Mouse (Mus musculus) heart, embryonic 15.5 days (tissue): ENCODE data around the gene Ugt1a2. TPM values are rescaled to one million over a fixed set of nuclear protein-coding genes. Genes with fewer than 3 reads are reported as not detected.
"Not testable (repeated sequence)": the region's sequence is repeated elsewhere in the genome, so short reads cannot be mapped to it uniquely, and the experiment has no call there.

Experiments
- ATAC-seq: fragments of 200-750 bp; cut with Nextera tagmentation; replicated peaks from 2 replicates; pipeline ENCODE4 v1.8.0; 2017; ENCODE audit warnings: low read depth, moderate TSS enrichment; ENCODE audit not compliant: insufficient number of reproducible peaks, insufficient read depth, low FRiP score
- H3K27ac ChIP-seq: fragments of 300-500 bp; sonication (generic); 2 replicates; pipeline ENCODE4 v1.5.1; 2015; ENCODE audit warnings: mild to moderate bottlenecking, inconsistent platforms
- H3K27me3 ChIP-seq: fragments of 300-500 bp; sonication (generic); 2 replicates; pipeline ENCODE4 v1.6.1; 2015; ENCODE audit warnings: inconsistent platforms
- H3K36me3 ChIP-seq: fragments of 300-500 bp; sonication (generic); 2 replicates; pipeline ENCODE4 v1.6.1; 2015; ENCODE audit warnings: mild to moderate bottlenecking, inconsistent platforms
- H3K4me1 ChIP-seq: fragments of 300-500 bp; sonication (generic); replicated peaks from 2 replicates; pipeline ENCODE4 v1.6.1; 2015; ENCODE audit warnings: inconsistent platforms
- H3K4me2 ChIP-seq: fragments of 300-500 bp; sonication (generic); 2 replicates; pipeline ENCODE4 v1.6.1; 2015; ENCODE audit warnings: inconsistent platforms, mild to moderate bottlenecking, moderate library complexity
- H3K4me3 ChIP-seq: fragments of 300-500 bp; sonication (generic); 2 replicates; pipeline ENCODE4 v1.5.1; 2015; ENCODE audit warnings: mild to moderate bottlenecking, inconsistent platforms
- H3K9ac ChIP-seq: fragments of 300-500 bp; sonication (generic); 2 replicates; pipeline ENCODE4 v1.6.1; 2015; ENCODE audit warnings: mild to moderate bottlenecking, inconsistent platforms
- H3K9me3 ChIP-seq: fragments of 300-500 bp; sonication (generic); replicated peaks from 2 replicates; pipeline ENCODE4 v1.6.1; 2016; ENCODE audit warnings: inconsistent platforms
- WGBS: fragments of 180-500 bp; shearing (Covaris S2); methylation state at CpG from one replicate; pipeline ENCODE4 v1.1.7; 2015; ENCODE audit warnings: mixed read lengths; 5-methylcytosine and 5-hydroxymethylcytosine counted together
- polyA plus RNA-seq: library from polyadenylated mRNA; unstranded; fragments of >200 nt; fragmentation: Nextera tagmentation; extraction: Ambion mirVana; gene quantifications from 2 replicates; pipeline ENCODE4 v1.2.1, GENCODE M21; 2015

Gene Ugt1a2
- polyA plus RNA-seq, 1 experiment from 2014 or later: not detected

GRCm38 (mm10) chr1:88218591-88218990, 18.2 kb downstream of the Ugt1a2 start:
- no peak overlapping the region for H3K4me2 ChIP-seq
- H3K36me3 ChIP-seq: no peaks in the 10 kb centered on the region
- no peak overlapping the region for H3K4me3 ChIP-seq
- no peaks in the 10 kb centered on the region for H3K4me1 ChIP-seq
- no peaks in the 10 kb centered on the region for H3K27me3 ChIP-seq
- no peak for ATAC-seq
- H3K9ac ChIP-seq: no peak overlapping the region
- 43% methylated on average over 4 of the region's 4 CpGs for WGBS
- peaks cover 32% of the 10 kb centered on the region for H3K9me3 ChIP-seq
- no peak overlapping the region for H3K27ac ChIP-seq

DNA sequence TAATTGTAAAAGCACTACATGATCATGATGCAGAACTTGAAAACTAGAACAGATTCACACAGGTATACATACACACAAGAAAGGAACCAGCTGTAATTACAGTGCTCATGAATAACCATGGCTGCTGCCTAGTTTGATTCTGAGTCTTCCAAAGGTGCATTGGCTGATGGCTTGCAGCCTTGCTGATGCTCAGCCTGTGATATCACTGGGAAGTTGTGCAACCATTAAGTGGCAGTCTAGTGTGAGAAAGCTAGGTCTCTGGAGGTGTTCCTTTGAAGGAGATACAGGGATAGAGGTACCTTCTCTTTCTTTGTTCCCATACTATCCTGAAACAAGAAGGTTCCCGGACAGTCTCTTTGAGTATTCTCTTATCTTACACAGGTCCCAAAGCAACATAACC, 18.7 kb downstream of the Ugt1a2 start:
- ATAC-seq: no peak
- Histone ChIP-seq H3K4me2 (no peak overlapping the region), H3K27ac (no peak overlapping the region), H3K9me3 (peaks cover 28% of the 10 kb centered on the region), H3K4me1 (no peaks in the 10 kb centered on the region), H3K9ac (no peak overlapping the region), H3K27me3 (no peaks in the 10 kb centered on the region), H3K4me3 (no peak overlapping the region), H3K36me3 (no peaks in the 10 kb centered on the region)
- 21% methylated on average over 1 of the region's 1 CpGs for WGBS

GRCm38 (mm10) chr1:88220336-88220735, 19.9 kb downstream of the Ugt1a2 start:
- Histone ChIP-seq H3K4me2 (no peak overlapping the region), H3K27ac (no peak overlapping the region), H3K36me3 (no peaks in the 10 kb centered on the region), H3K27me3 (no peaks in the 10 kb centered on the region), H3K4me3 (no peak overlapping the region), H3K4me1 (no peaks in the 10 kb centered on the region), H3K9ac (no peak overlapping the region), H3K9me3 (peaks cover 18% of the 10 kb centered on the region)
- ATAC-seq: no peak

GRCm38 (mm10) chr1:88222216-88222615, 21.8 kb downstream of the Ugt1a2 start:
- H3K27ac ChIP-seq: no peak overlapping the region
- no peak for ATAC-seq
- no peak overlapping the region for H3K9ac ChIP-seq
- H3K27me3 ChIP-seq: no peaks in the 10 kb centered on the region
- peaks cover 24% of the 10 kb centered on the region for H3K9me3 ChIP-seq
- H3K36me3 ChIP-seq: no peaks in the 10 kb centered on the region
- no peaks in the 10 kb centered on the region for H3K4me1 ChIP-seq
- no peak overlapping the region for H3K4me3 ChIP-seq
- H3K4me2 ChIP-seq: no peak overlapping the region
- 38% methylated on average over 2 of the region's 2 CpGs for WGBS

- peaks cover 28% of the 10 kb centered on the region for H3K9me3 ChIP-seq
- not testable (repeated sequence) for H3K9ac ChIP-seq, ATAC-seq, H3K4me1 ChIP-seq, H3K4me2 ChIP-seq, H3K36me3 ChIP-seq, H3K4me3 ChIP-seq, H3K27ac ChIP-seq, H3K27me3 ChIP-seq
Measured at GRCm38 (mm10) chr1:88223011-88223515, 22.7 kb downstream of the Ugt1a2 start.

DNA sequence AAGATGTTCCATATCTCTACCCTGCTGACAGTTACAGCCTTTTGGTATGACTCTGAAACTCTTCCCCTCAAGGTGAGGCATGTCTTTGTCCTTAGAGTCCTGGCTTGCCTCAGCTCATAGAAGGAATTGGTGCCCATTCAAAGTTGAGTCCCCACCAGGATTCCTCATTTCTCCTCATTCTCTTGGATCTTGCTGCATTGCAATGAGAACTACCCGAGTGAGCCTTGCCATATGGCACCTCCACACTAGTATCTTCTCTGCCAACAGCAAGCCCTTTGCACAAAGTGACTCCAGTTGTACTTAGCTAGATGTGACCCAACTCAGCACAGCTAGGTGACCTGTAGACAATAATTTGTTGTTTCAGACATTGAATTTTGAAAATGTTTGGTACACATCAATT, 23.2 kb downstream of the Ugt1a2 start:
- no peaks in the 10 kb centered on the region for H3K36me3 ChIP-seq
- H3K27ac ChIP-seq: no peak overlapping the region
- WGBS: 39% methylated on average over 1 of the region's 1 CpGs
- H3K9me3 ChIP-seq: peaks cover 31% of the 10 kb centered on the region
- no peak for ATAC-seq
- no peaks in the 10 kb centered on the region for H3K4me1 ChIP-seq
- H3K27me3 ChIP-seq: no peaks in the 10 kb centered on the region
- no peak overlapping the region for H3K9ac ChIP-seq
- H3K4me3 ChIP-seq: no peak overlapping the region
- no peak overlapping the region for H3K4me2 ChIP-seq

- no peak overlapping the region for H3K9ac ChIP-seq
- no peak overlapping the region for H3K4me2 ChIP-seq
- no peak overlapping the region for H3K4me3 ChIP-seq
- WGBS: 60% methylated on average over 2 of the region's 2 CpGs
- H3K4me1 ChIP-seq: no peaks in the 10 kb centered on the region
- no peak for ATAC-seq
- no peaks in the 10 kb centered on the region for H3K27me3 ChIP-seq
- no peak overlapping the region for H3K27ac ChIP-seq
- no peaks in the 10 kb centered on the region for H3K36me3 ChIP-seq
- peaks cover 31% of the 10 kb centered on the region for H3K9me3 ChIP-seq
Measured at GRCm38 (mm10) chr1:88224029-88224776, 23.8 kb downstream of the Ugt1a2 start.

GRCm38 (mm10) chr1:88225301-88225700, 24.9 kb downstream of the Ugt1a2 start:
- H3K27me3 ChIP-seq, H3K4me2 ChIP-seq, H3K27ac ChIP-seq, ATAC-seq, H3K4me1 ChIP-seq, H3K9ac ChIP-seq, H3K4me3 ChIP-seq, H3K36me3 ChIP-seq: not testable (repeated sequence)
- H3K9me3 ChIP-seq: peaks cover 40% of the 10 kb centered on the region
- WGBS: 29% methylated on average over 2 of the region's 2 CpGs

DNA sequence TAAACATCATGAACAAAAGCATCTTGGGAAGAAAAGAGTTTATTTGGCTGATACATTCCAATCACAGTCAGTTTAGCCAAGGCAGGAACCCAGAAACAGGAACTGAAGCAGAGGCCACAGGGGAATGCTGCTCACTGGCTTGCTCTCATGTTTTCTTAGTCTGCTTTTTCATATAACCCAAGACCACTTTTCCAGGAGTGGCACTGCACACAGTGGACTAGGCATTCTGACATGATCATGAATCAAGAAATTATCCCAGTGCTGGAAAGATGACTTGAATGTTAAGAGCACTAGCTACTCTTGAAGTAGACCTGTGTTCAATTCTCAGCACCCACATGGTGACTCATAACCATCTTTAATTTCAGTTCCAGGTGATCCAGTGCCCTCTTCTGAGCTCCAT, 25.3 kb downstream of the Ugt1a2 start:
- H3K4me3 ChIP-seq: no peak overlapping the region
- H3K27ac ChIP-seq: no peak overlapping the region
- H3K36me3 ChIP-seq: no peaks in the 10 kb centered on the region
- ATAC-seq: no peak
- H3K4me1 ChIP-seq: no peaks in the 10 kb centered on the region
- H3K9me3 ChIP-seq: peaks cover 40% of the 10 kb centered on the region
- H3K9ac ChIP-seq: no peak overlapping the region
- H3K27me3 ChIP-seq: no peaks in the 10 kb centered on the region
- no peak overlapping the region for H3K4me2 ChIP-seq

- ATAC-seq: no peak
- Histone ChIP-seq H3K9ac (no peak within 1 kb of the TSS), H3K27ac (no peak within 1 kb of the TSS), H3K4me1 (no peaks in the 10 kb centered on the region), H3K27me3 (no peaks in the 10 kb centered on the region), H3K4me3 (no peak within 1 kb of the TSS), H3K36me3 (no peaks in the 10 kb centered on the region), H3K9me3 (peaks cover 48% of the 10 kb centered on the region), H3K4me2 (no peak within 1 kb of the TSS)
- WGBS: 46% methylated on average over 5 of the region's 5 CpGs
Measured at GRCm38 (mm10) chr1:88226670-88227379, 26.4 kb downstream of the Ugt1a2 start, which contains the start of gene Mroh2a. TSS of gene Mroh2a (plus strand) at chr1:88226986.

DNA sequence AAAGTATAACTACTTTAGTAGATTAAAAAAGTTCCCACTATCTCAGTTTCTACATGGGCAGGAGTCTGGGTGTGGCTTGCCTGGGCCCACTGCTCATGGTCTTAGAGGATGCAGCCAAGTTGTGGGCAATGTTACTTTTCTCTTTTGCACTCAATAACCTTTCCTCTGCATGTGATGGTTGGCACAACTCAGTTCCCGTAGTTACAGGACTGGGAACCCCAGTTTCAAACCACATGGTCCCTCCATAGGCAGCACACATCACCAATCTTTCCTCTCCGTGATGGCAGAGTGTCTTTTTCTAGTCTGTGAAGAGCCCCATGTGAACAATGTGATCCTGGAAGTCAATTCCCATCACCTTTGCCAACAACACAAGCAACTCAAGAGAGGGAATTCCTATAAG, 27.1 kb downstream of the Ugt1a2 start:
- no peak overlapping the region for H3K4me2 ChIP-seq
- no peak for ATAC-seq
- 52% methylated on average over 2 of the region's 2 CpGs for WGBS
- no peaks in the 10 kb centered on the region for H3K27me3 ChIP-seq
- no peaks in the 10 kb centered on the region for H3K4me1 ChIP-seq
- H3K9me3 ChIP-seq: peaks cover 49% of the 10 kb centered on the region
- H3K36me3 ChIP-seq: no peaks in the 10 kb centered on the region
- H3K9ac ChIP-seq: no peak overlapping the region
- no peak overlapping the region for H3K4me3 ChIP-seq
- no peak overlapping the region for H3K27ac ChIP-seq

DNA sequence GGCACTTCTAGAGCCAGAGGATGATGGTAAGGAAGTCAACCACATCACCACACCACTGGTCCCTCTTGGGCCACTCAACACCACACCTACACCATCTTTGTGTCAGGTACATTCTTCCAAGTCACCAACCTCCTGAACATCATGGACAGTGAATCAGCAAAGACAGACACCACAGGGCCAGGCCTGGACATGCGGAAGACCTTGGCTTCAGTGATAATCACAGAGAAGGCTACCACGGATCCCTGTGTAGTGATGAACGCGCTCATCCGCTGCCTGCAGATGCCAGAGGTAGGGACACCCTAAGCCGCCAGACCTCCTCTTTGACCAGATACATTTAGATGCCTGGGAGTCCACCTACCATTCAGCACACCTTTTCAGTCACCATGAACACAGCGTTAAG, 27.7 kb downstream of the Ugt1a2 start:
- Histone ChIP-seq H3K9ac (no peak overlapping the region), H3K27me3 (no peaks in the 10 kb centered on the region), H3K9me3 (peaks cover 55% of the 10 kb centered on the region), H3K4me3 (no peak overlapping the region), H3K4me2 (no peak overlapping the region), H3K27ac (no peak overlapping the region), H3K4me1 (no peaks in the 10 kb centered on the region), H3K36me3 (no peaks in the 10 kb centered on the region)
- 66% methylated on average over 7 of the region's 7 CpGs for WGBS
- ATAC-seq: no peak
